Mouse (Mus musculus) intestine, embryonic 15.5 days (tissue): ENCODE data around the gene Eif5a. TPM values are rescaled to one million over a fixed set of nuclear protein-coding genes. Genes with fewer than 3 reads are reported as not detected.
"Not testable (repeated sequence)": the region's sequence is repeated elsewhere in the genome, so short reads cannot be mapped to it uniquely, and the experiment has no call there.

Experiments
- ATAC-seq: fragments of 200-750 bp; cut with Nextera tagmentation; 2 replicates; pipeline ENCODE4 v1.8.0; 2017; ENCODE audit warnings: moderate TSS enrichment, moderate library complexity
- H3K27ac ChIP-seq: fragments of 300-500 bp; sonication (generic); 2 replicates; pipeline ENCODE4 v1.5.1; 2015; ENCODE audit warnings: mild to moderate bottlenecking, inconsistent platforms
- H3K27me3 ChIP-seq: fragments of 300-500 bp; sonication (generic); replicated peaks from 2 replicates; pipeline ENCODE4 v1.6.1; 2015; ENCODE audit warnings: inconsistent platforms
- H3K36me3 ChIP-seq: fragments of 300-500 bp; sonication (generic); 2 replicates; pipeline ENCODE4 v1.6.1; 2015; ENCODE audit warnings: inconsistent platforms
- H3K4me1 ChIP-seq: fragments of 300-500 bp; sonication (generic); replicated peaks from 2 replicates; pipeline ENCODE4 v1.6.1; 2015; ENCODE audit warnings: inconsistent platforms
- H3K4me2 ChIP-seq: fragments of 300-500 bp; sonication (generic); replicated peaks from 2 replicates; pipeline ENCODE4 v1.6.1; 2015; ENCODE audit warnings: mild to moderate bottlenecking, inconsistent platforms
- H3K4me3 ChIP-seq: fragments of 300-500 bp; sonication (generic); replicated peaks from 2 replicates; pipeline ENCODE4 v1.5.1; 2015; ENCODE audit warnings: inconsistent platforms
- H3K9ac ChIP-seq: fragments of 300-500 bp; sonication (generic); 2 replicates; pipeline ENCODE4 v1.6.1; 2015; ENCODE audit warnings: inconsistent platforms
- H3K9me3 ChIP-seq: fragments of 300-500 bp; sonication (generic); 2 replicates; pipeline ENCODE4 v1.6.1; 2016; ENCODE audit warnings: inconsistent platforms
- WGBS: fragments of 180-500 bp; shearing (Covaris S2); methylation state at CpG from one replicate; pipeline ENCODE4 v1.1.7; 2015; 5-methylcytosine and 5-hydroxymethylcytosine counted together
- polyA plus RNA-seq: library from polyadenylated mRNA; unstranded; fragments of >200 nt; fragmentation: Nextera tagmentation; extraction: Ambion mirVana; gene quantifications from 2 replicates; pipeline ENCODE4 v1.2.1, GENCODE M21; 2015

The Eif5a gene
- polyA plus RNA-seq, 1 experiment from 2014 or later: 1,693 TPM

DNA sequence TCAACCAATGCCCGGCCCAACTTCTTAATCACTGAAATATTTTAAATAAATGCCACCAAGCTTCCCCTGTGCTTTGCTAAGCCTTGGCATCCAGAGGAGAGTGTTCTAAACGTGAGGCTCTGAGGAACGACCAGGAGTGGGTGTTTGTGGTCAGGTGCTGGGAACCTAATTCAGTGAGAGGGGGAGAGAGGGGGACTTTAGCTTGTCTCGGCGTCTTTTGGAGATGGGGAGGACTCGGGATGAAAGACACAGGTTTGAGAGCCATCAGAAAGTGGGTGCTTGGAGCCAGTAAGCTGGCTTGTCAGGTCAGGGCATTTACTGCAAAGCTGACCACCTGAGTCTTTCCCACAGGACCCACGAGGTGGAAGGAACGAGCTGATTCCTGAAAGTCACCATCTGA is 10.0 kb upstream of the Eif5a start:
- H3K9me3 ChIP-seq: no peaks in the 10 kb centered on the region
- WGBS: 70% methylated on average over 8 of the region's 8 CpGs
- H3K4me2 ChIP-seq: no peak overlapping the region
- 0 out of 2 replicates have a peak, but pooled peaks cover 3% of the 10 kb centered on the region for H3K27me3 ChIP-seq
- H3K9ac ChIP-seq: no peak overlapping the region
- ATAC-seq: no peak
- H3K4me1 ChIP-seq: peaks cover 25% of the 10 kb centered on the region
- H3K36me3 ChIP-seq: no peaks in the 10 kb centered on the region
- H3K27ac ChIP-seq: no peak overlapping the region
- no peak overlapping the region for H3K4me3 ChIP-seq

DNA sequence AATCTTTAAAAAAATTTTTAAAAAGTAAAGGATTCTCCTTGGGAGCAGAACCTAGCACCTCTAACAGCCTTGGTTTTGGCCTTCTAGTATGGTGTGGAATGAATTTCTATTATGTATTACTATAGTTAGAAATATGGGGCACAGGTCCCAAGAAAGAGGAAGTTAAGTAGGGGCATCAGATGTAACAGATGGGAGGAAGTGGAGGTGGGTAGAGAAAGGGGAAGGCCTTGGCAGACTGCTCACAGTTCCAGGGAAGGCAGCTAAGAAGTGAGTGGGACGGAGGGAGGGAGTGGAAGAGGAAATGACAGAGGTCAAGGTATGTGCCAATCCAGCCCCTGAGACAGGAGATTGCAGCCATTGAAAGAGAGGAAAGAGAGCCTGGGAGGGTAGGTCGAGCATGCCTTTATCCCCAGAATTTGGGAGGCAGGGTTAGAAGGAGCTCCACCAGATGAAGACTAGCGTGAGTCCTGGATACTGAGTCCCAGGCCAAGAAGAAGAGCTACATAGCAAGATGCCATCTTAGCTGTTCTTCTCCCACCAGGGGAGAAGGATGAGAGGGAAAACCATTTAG is 9.3 kb upstream of the Eif5a start:
- H3K4me1 ChIP-seq: peaks cover 18% of the 10 kb centered on the region
- 80% methylated on average over 3 of the region's 3 CpGs for WGBS
- ATAC-seq: no peak

DNA sequence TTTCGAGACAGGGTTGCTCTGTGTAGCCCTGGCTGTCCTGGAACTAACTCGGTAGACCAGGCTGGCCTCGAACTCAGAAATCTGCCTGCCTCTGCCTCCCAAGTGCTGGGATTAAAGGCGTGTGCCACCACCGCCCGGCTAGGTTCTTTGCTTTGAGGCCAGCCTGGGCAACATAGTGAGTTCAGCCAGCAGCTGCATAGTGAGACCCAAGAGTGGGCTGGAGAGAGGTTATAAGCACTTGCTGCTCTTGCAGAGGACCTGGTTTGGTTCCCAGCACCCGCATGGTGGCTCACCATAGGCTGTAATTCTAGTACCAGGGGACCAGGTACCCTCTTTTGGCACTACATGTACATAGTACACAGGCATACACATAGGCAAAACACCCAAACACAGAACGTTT is 8.4 kb upstream of the Eif5a start:
- not testable (repeated sequence) for H3K9ac ChIP-seq, H3K9me3 ChIP-seq, H3K4me1 ChIP-seq, H3K27me3 ChIP-seq, H3K4me2 ChIP-seq, ATAC-seq, H3K4me3 ChIP-seq, H3K27ac ChIP-seq, H3K36me3 ChIP-seq
- WGBS: 88% methylated on average over 8 of the region's 8 CpGs

More for the DNA sequence above, 9.3 kb upstream of the Eif5a start:
- H3K9me3 ChIP-seq: no peaks in the 10 kb centered on the region
- H3K4me2 ChIP-seq: no peak overlapping the region
- H3K36me3 ChIP-seq: no peaks in the 10 kb centered on the region
- no peak overlapping the region for H3K4me3 ChIP-seq
- H3K27me3 ChIP-seq: 0 out of 2 replicates have a peak, but pooled peaks cover 3% of the 10 kb centered on the region
- no peak overlapping the region for H3K27ac ChIP-seq
- H3K9ac ChIP-seq: no peak overlapping the region

DNA sequence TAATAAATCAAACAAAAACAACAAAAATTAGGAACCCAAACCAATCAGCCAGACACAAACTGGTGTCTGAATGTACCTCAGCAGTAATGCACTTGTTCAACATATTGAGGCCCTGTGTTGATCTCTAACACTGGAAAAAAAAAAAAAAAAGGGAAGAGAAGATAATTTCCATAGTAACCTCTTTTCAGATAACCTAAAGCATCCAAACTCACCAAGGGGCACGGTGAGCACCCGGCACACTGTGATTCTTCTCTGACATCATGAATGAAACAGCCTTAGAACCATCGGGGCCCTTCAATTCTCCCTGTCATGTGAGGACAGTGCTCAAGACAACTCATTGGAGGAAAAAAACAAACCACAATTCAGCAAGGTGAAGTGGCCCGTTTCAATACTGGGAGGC is 8.0 kb upstream of the Eif5a start:
- Histone ChIP-seq H3K27ac (no peak overlapping the region), H3K4me2 (no peak overlapping the region), H3K9me3 (no peaks in the 10 kb centered on the region), H3K36me3 (no peaks in the 10 kb centered on the region), H3K27me3 (no peaks in the 10 kb centered on the region), H3K4me1 (peaks cover 7% of the 10 kb centered on the region; the same call in 1 of the 2 replicates), H3K4me3 (no peak overlapping the region), H3K9ac (no peak overlapping the region)
- WGBS: 57% methylated on average over 4 of the region's 4 CpGs
- ATAC-seq: no peak

DNA sequence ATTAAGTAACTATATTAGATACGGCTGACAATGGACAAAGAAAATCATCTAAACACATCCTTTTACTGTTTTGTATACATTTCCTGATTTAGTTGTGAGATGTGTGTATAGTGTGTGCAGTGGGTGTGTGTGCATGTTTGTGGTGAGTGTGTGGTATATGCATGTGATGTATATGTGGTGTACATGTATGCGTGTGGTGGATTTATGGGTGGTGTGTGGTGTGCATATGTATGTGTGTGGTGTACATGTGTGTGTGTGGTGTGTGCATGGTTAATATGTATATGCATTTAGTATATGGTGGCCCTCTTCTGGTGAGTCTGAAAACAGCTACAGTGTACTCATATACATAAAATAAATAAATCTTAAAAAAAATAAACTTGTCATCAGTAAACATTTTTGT is 5.7 kb upstream of the Eif5a start:
- Histone ChIP-seq H3K27ac (no peak overlapping the region), H3K9ac (no peak overlapping the region), H3K4me2 (no peak overlapping the region), H3K27me3 (no peaks in the 10 kb centered on the region), H3K36me3 (no peaks in the 10 kb centered on the region), H3K4me3 (no peak overlapping the region), H3K4me1 (0 out of 2 replicates have a peak, but pooled peaks cover 2% of the 10 kb centered on the region), H3K9me3 (no peaks in the 10 kb centered on the region)
- WGBS: 96% methylated on average over 2 of the region's 2 CpGs
- ATAC-seq: no peak

DNA sequence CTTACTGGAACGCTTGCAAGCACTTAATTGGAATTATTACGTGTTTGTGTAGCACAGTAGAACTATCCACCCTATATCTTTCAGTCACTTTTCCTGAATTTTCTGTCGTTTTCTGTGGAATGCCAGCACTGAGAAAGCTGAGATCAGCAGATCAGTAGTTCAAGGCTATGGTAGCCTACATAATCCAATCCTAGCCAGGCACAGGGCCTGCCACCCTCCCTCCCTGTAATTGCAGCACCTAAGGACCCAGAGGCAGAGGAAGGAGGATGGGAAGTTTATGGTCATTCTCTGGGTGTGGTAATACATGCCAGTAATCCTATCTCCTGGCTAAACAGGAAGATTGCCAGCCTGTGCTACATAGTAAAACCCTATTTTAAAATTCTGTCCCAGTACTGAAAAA is 1.0 kb upstream of the Eif5a start:
- Histone ChIP-seq H3K4me1 (peaks cover 13% of the 10 kb centered on the region), H3K4me2 (peak overlapping the region; percentile 60; the same call in 1 of the 2 replicates), H3K9ac (no peak overlapping the region), H3K4me3 (no peak overlapping the region), H3K27me3 (no peaks in the 10 kb centered on the region), H3K9me3 (no peaks in the 10 kb centered on the region), H3K36me3 (peaks cover 10% of the 10 kb centered on the region), H3K27ac (peak overlapping the region; percentile 36; the same call in 1 of the 2 replicates)
- 60% methylated on average over 3 of the region's 3 CpGs for WGBS
- ATAC-seq: no peak

DNA sequence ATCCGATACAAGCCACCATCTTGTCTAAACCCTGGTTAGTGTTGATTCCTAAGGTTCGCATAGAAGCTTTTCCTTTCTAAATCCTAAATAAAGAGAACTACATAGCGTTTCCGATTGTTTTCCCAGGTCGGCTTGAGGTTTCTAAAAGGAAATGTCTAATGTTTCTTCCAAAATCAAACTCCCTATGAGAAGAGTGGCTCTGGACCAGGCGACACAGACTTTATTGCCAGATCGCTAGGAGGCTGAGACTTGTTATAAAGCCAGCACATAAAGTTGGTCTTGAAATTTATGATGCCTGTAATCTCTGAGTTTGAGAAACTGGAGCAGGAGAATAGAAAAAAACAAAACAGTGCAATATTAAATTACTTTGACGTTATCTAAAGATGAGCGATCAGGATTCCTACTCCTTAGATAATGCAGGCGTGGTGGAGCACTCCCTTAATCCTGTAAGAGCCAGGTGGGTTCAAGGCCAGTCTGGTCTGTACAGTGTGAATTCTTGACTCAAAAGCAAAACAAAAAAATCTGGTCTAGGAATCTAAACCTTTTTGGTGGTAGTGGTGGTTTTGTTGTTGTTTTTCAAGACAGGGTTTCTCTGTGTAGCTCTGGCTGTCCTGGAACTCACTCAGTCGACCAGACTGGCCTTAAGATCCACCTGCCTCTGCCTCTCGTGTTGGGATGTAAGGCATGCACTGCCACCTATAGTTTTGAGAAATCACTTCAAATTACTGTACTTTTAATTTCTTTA is 426 bp upstream of the Eif5a start:
- ATAC-seq: no peak
- 3% methylated on average over 12 of the region's 12 CpGs for WGBS
- Histone ChIP-seq H3K27me3 (no peaks in the 10 kb centered on the region), H3K4me2 (peak overlapping the region; percentile 60), H3K27ac (peak overlapping the region; percentile 98), H3K36me3 (peaks cover 11% of the 10 kb centered on the region), H3K9ac (peak overlapping the region; percentile 55), H3K9me3 (no peaks in the 10 kb centered on the region), H3K4me1 (peaks cover 13% of the 10 kb centered on the region), H3K4me3 (peak overlapping the region; percentile 83)

DNA sequence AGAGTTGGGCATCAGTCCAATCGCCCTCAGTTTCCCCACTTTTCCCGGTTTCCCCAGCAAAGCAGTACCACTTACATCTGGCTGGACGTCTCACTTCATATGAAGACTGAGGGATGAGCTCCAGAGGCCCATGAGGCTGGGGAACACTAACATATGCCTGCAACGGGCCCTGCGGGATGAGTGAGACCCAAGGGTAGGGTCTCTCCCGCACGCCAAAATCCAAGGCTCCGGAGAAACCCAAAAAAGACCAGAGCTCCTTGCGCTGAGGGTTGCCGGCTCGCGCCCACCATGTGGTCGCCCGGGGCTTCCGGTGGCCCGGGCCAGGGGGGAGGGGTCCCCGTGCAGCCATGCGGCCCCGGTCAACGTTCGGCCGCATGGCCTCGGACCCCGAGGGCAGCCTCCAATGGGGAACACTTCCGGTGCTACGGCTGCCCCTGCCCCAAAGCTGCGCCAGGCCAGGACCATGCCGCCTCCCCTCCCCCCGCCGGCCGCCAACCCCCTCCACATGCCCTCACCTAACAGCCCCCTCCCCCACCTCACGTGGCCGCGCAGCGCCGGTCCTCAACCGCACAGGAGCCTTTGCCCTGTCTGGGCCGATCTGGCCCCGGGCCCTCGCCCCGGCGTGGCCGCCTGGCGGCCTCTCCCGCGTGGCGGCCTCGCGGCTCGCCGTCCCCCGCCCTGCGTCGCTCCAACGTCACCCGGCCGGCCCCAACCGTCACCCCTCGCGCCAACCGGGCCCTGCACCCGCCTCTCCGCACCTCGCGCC is 1.3 kb downstream of the Eif5a start:
- under 1% methylated on average over 63 of the region's 65 CpGs for WGBS
- H3K27ac ChIP-seq: peak overlapping the region; percentile 98
- peaks cover 23% of the 10 kb centered on the region for H3K4me1 ChIP-seq
- H3K36me3 ChIP-seq: peaks cover 25% of the 10 kb centered on the region
- H3K4me2 ChIP-seq: peak overlapping the region; percentile 78
- peak overlapping the region; percentile 93 for H3K9ac ChIP-seq
- H3K27me3 ChIP-seq: no peaks in the 10 kb centered on the region
- ATAC-seq: peak; percentile 27
- H3K4me3 ChIP-seq: peak overlapping the region; percentile 83
- H3K9me3 ChIP-seq: no peaks in the 10 kb centered on the region

DNA sequence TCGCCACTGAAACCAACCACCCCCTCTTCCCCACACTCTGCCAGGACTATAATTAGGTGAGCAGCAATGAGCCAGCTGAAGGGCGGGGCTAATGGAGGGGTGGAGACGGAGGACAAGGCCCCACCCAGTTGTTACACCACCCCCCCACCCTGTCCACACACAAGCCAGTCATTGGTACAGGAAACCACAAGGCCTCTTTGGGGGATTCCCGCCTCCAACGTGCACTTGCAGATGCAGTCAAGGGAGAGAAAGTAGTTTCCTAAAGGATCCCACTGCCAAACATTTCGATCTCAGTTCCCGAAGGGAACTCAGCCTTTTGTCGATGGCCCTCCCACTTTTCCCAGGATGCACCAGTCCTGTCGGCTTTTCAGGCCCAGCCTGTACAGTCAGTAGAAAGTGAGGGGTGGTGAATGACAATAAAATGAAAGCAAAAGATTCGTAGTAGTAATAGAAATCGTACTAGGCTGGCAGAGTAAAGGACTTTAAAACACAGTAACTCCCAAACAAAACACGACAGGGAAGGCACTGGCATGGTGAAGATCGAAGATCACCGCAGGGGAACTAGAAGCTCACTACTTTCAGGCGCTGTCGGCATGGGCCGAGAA is 2.0 kb downstream of the Eif5a start:
- peak overlapping the region; percentile 83 for H3K4me3 ChIP-seq
- peak overlapping the region; percentile 93 for H3K9ac ChIP-seq
- peaks cover 28% of the 10 kb centered on the region for H3K4me1 ChIP-seq
- H3K27me3 ChIP-seq: no peaks in the 10 kb centered on the region
- H3K27ac ChIP-seq: peak overlapping the region; percentile 98
- WGBS: under 1% methylated on average over 17 of the region's 17 CpGs
- no peaks in the 10 kb centered on the region for H3K9me3 ChIP-seq
- ATAC-seq: peak; percentile 40
- H3K36me3 ChIP-seq: peaks cover 25% of the 10 kb centered on the region
- H3K4me2 ChIP-seq: peak overlapping the region; percentile 78

DNA sequence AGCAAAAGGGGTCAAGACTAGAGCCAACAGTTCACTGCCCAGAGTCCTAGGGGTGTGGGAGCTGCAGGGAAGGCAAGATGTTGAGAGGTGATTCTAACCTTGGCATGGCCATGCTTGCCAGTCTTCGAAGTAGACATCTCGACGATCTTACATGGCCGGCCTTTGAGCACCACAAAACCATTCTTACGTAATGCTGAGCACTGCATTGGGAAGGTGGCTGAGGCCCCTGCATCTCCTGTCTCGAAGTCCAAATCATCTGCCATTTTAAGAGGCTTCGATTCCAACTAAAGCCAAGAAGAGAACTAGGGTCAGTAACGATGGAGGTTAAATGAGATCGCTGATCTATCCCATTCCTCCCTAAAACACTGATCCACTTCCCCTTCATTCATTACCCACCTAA is 2.7 kb downstream of the Eif5a start:
- no peaks in the 10 kb centered on the region for H3K9me3 ChIP-seq
- 78% methylated on average over 9 of the region's 9 CpGs for WGBS

DNA sequence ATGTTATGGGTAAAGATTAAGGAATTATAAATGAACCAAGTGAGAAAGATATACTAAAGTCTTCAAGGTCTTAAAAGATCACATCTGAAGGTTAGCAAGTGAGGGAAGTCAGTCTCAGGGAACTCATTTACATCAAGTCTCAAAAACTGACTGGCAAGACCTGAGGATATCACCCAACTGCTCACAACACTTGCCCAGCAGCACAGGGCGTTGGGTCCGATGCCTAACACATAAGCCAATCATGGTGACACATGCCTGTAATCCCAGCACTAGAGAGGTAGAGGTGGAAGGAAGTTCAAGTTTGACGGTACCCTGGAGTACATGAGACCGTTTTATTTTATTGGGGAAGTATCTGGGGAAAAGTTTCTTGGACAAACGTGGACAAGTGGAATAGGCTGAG is 3.6 kb downstream of the Eif5a start:
- Histone ChIP-seq H3K27me3 (no peaks in the 10 kb centered on the region), H3K4me2 (no peak overlapping the region), H3K36me3 (peaks cover 25% of the 10 kb centered on the region), H3K27ac (no peak overlapping the region), H3K4me1 (peaks cover 39% of the 10 kb centered on the region), H3K9ac (no peak overlapping the region), H3K9me3 (no peaks in the 10 kb centered on the region), H3K4me3 (no peak overlapping the region)
- 81% methylated on average over 5 of the region's 5 CpGs for WGBS
- no peak for ATAC-seq

More for the DNA sequence above, 2.7 kb downstream of the Eif5a start:
- peak overlapping the region; percentile 93; the same call in 1 of the 2 replicates for H3K9ac ChIP-seq
- peaks cover 25% of the 10 kb centered on the region for H3K36me3 ChIP-seq
- no peak overlapping the region for H3K27ac ChIP-seq
- no peaks in the 10 kb centered on the region for H3K27me3 ChIP-seq
- peaks cover 33% of the 10 kb centered on the region for H3K4me1 ChIP-seq
- peak overlapping the region; percentile 83 for H3K4me3 ChIP-seq
- ATAC-seq: no peak
- H3K4me2 ChIP-seq: peak overlapping the region; percentile 78

DNA sequence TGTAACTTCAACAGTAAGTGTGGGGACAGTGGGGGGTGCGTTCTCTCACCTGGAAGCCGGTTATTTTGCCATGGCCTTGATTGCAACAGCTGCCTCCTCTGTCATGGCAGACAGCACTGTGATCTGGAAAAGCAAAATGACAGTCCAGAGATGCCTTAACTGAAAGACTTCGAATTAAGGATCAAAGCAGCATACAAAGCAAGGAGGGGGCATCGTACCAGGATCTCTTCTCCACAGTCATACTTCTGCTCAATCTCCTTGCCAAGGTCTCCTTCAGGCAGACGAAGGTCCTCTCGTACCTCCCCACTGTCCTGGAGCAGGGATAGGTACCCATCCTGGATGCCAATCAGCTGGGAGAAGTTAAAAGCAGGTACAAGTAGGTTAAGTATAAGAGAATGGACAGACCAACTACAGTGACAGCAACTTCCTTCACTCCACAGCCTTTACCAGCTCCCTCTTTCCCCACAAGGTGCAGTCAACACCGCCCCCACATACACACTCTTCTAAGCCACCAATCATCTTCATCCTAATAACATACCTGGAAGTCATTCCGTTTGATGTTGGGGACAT is 4.3 kb downstream of the Eif5a start:
- Histone ChIP-seq H3K27me3 (no peaks in the 10 kb centered on the region), H3K4me1 (peaks cover 38% of the 10 kb centered on the region), H3K9me3 (no peaks in the 10 kb centered on the region), H3K27ac (no peak overlapping the region), H3K9ac (no peak overlapping the region), H3K4me3 (no peak overlapping the region), H3K4me2 (no peak overlapping the region), H3K36me3 (peaks cover 27% of the 10 kb centered on the region)
- ATAC-seq: no peak
- WGBS: 83% methylated on average over 8 of the region's 8 CpGs
